Mouse (Mus musculus) urinary bladder, postnatal 10 days (tissue): ENCODE results near the gene Ezh1.
A peak's percentile ranks its signal among the peaks of the same experiment; 100 is the strongest.

Source experiments
- DNase-seq: peaks from one replicate; pipeline ENCODE4 v3.0.0; 2022; ENCODE audit warnings: low spot score

Ezh1 gene

DNA sequence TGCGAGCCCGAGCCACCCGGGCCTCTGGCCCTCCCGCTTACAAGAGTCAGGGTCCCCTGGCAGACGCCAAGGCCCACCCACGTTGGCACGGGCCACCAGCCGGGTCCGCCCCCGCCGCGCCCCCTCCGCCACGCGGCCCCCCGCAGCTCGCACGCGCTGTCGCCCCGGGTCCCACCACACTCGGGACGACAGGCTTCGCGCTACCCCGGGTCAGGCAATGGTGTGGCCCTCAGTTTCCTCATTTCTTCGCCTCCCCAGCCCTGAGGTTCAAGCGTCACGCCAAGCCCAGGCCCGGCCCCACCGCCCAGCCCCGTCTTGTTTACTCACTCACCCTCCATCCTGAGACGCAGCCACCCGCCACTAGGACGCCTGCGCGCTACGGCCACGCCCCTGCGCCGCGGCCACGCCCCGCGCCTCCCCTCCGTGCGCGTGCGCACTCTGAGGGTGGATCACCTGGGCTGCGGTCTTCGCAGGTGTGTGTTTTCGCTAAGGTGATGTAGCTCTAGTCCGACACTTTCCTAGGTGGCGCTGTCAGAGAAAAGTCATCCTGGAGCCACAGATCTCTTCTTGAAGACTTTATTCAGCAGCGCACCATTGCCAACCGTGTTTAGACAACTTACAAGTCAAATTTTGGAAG is at the start of gene Ezh1:
TSS of gene Ezh1 (minus strand) at position 399 of the 637 bp plus-strand sequence.
- DNase-seq: peak; percentile 54

DNA sequence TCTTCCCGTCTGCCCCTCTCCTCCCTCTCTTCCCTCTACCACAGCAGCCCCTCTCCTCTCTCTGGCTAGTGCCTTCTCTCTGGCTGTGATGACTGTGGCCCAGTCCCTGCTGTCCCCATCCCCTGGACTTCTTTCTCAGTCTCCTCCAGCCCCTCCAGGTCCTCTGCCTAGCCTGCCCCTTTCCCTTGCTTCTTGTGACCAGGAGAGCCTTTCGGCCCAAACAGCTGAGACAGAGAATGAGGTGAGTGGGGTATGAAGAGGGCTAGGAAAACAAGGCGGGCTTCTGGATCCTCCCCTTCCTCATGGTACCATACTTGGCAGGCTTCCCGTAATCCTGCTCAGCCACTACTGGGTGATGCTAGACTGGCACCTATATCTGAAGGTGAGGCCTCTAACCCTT is 49.0 kb upstream of the Ezh1 start:
- DNase-seq: no peak

DNA sequence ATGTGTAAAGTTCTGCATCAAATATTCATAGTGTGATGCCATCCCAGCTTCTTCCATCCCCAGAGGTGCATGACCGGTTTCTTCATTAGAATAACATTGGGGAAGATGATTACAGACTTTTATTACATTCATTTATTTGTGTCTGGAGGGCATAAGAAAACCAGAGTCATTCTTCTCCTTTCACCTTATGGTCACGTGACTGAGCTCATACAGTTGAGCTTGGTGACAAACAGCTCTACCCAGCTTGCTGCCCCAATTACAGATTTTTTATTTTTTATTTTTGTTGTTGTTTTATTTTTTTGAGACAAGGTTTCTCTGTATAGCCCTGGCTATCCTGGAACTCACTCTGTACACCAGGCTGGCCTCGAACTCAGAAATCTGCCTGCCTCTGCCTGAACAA is 46.2 kb upstream of the Ezh1 start:
- DNase-seq: no peak

DNA sequence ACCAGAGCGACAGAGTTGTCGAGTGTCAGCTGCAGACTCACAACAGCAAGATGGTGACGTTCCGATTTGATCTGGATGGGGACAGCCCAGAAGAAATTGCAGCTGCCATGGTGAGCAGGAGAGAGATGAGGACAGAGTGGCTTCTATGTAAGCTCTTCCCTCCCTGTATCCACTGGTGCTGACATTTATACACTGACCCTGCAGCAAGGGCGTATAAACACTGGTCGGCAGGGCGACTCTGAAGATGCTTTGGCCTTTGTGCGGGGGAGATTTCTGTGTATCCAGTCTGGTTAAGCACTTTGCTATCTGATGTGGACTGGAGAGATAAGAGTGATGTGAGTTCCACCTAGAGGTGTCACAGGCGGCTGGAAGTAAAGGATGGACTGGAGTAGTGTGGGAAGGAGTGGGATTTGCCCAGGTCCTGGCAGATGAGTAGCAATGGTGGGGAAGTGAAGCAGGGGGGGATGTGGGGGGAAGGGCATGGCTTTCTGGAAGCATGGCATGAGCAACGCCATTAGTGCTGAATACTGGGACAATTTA is 43.4 kb upstream of the Ezh1 start:
- DNase-seq: no peak

DNA sequence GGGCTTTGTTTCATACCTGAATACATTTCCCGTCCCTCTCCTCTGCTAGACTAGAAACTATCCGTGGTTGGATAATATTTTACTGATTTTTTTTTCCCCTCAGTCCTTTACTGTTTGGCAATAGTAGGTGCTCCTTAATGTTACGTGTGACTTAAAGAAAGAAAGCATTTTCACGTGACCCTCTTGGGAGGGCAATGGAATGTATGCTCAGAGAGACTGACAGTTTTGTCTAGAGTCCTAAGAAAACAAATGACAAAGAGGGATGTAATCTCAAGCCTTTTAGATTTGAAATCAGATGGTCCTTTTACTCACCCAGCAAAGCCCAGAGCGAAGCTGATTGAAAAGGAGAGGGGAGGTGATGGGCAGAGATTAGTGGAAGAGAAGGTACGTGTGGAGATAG is 39.6 kb upstream of the Ezh1 start:
- DNase-seq: no peak

DNA sequence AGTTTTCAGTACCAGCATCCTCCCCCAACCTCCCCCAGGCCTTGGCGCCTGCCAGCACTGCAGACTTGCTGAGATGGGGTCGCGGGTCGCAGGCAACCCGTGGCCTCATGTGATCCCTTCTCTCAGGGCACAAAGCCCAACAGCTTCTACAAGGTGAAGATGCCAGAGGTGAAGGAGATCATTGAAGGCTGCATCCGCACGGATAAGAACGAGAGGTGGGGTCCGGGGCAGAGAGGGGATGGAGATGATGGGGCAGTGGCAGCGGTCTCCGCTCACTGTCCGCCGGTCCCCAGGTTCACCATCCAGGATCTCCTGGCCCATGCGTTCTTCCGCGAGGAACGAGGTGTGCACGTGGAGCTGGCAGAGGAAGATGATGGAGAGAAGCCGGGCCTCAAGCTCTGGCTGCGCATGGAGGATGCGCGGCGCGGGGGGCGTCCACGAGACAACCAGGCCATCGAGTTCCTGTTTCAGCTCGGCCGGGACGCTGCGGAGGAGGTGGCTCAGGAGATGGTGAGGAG is 38.8 kb upstream of the Ezh1 start:
- DNase-seq: no peak

DNA sequence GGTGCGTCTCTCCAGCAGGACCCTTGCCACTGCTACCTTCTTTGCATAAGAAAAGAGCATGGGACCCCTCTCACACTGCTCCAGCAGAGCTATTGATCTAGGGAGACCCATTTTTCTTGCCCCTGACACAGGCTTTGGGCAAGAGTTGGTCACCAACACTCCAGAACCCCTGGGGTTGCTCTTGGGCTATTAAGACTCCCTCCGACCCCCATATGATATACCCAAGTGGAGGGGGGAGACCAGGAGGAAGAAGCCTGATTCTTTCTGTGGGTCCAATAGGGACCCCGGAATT is 37.7 kb upstream of the Ezh1 start:
- DNase-seq: no peak

DNA sequence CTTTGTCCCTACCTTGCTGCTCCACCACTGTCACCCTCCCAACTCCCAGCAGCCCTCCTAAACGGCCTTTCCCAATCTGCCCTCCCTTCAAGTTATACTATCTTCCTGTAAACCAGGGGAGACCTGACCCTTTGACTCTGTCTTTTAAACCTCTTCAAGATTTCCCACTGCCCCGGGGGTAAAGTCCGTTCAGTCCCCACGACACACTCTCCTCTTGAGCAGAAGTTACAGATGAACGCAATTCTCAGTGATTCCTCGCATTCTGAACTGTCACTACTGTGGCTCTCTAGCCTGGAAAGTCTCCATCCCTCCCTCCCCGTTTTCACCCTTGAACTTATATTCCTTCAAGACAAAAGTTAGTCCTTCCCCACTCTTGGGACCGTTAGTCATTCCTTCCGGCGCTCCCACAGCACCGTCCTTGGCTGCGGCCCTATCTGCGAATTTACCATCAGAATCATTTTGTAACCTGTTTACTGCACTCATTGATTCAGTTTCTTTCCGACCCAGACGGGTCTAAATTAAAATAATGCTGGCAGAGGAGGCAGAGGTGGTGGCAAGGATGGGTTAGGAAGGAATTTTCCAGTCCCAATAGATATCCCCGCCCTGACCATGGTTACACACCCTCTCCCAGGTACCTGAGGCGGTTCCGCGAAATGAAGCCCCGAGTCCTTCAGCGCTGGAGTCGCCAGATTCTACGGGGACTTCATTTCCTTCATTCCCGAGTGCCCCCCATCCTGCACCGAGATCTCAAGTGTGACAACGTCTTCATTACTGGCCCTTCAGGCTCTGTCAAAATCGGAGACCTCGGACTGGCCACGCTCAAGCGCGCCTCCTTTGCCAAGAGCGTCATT is 37.1 kb upstream of the Ezh1 start:
- DNase-seq: no peak

DNA sequence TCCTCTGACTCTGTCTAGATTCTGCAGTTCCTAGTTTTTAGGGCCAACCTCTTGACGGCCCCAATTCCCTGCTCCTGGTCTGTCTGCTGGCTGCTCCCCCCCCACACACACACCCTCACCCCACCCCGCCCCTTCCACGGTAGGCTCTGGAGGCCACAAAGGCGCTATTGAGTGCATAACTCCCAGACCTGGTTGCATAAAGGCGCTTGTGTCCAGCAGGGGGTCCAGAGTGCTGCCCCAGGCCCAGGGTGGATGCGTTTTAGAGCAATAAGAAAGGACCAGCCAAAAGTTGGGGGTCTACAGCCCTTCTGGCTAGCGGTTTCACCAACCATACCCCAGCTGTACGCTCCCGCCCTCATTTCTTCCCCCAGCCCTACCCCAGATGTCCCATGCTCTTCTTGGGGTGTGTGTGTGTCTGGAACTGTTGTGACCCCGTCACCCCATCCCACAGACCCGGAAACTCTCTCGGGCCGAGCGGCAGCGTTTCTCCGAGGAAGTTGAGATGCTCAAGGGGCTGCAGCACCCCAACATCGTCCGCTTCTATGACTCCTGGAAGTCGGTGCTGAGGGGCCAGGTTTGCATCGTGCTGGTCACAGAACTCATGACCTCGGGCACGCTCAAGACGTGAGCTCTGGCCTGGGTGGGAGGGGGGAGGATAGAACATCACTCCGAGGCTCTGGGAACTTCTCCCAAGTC is 36.2 kb upstream of the Ezh1 start:
- DNase-seq: no peak

DNA sequence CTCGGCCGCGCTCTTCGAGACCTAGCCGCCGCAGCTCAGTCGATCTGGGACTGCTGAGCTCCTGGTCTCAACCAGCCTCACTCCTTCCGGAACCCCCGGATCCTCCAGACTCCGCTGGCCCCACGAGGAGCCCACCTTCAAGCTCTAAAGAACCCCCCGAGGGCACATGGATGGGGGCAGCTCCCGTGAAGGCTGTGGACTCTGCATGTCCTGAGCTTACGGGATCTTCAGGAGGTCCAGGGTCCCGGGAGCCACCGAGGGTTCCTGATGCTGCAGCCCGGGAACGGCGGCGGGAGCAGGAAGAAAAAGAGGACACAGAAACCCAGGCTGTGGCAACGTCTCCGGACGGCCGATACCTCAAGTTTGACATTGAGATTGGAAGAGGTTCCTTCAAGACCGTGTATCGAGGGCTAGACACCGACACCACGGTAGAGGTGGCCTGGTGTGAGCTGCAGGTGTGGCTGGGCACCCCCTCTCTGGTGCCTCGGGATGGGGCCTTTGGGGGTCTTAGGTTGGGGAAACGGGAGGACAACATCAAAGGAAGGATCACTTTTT is 34.6 kb upstream of the Ezh1 start:
- no peak for DNase-seq

DNA sequence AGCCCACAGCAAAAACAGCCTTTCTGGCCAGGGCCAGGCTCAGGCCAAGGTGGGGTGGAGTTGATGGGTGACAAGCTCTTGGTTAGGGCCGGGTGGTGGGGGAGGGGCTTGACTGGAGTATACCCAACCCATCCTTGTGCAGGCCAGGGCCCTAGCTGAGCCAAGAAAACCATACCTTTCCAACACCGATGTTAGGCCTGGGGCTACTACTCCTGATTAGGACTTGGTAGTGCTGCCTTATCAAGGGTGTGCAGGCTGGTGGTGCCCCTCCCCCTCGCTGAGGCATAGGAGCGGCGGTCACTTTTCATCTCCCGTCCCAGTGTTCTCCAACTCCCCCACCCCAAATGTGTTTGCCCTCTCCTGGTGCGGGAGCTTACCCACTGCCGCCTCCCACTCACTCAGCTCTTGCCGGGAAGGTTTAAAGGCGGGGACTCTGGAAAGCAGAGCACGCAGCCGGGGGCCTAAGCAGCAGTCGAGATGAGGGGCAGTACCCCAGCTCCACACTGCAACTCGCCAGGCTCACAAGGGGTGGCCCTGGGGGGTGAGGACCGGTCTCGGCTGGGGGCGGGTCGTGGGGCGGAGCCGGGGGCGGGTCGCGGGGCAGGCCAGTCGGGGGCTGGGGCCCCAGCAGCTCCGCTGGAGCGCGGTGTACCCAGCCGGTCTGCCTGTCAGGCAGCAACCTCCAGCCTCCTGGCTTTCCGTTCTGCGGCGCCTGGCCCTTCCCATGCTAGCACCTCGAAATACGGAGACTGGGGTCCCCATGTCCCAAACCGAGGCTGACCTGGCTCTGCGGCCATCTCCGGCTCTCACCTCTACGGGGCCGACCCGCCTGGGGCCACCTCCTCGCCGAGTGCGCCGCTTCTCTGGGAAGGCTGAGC is 33.9 kb upstream of the Ezh1 start, which contains the start of gene Wnk4:
TSS of gene Wnk4 (plus strand) at position 620 of the 878 bp plus-strand sequence.
- no peak for DNase-seq

DNA sequence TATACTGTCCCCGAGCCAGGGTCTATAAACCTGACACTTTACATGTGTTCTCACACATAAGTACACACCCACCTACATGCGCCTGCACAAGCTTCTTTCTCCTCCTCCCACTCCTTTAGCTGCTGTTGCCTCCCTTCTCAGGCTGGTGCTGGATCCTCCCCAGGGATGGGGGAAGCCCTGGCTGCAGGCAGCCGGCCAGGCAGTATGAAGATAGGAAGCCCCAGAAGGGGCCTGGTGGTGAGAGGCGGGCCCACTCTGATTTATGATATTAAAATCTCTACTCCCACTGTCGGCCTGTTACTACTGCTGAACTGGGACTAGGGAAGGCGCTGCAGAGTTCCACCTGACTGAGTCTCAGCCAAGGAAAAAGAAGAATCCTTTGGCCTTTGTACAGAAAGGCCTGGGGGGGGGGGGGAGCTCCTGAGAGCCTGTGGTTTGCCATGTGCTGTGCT is 33.0 kb upstream of the Ezh1 start:
- no peak for DNase-seq

DNA sequence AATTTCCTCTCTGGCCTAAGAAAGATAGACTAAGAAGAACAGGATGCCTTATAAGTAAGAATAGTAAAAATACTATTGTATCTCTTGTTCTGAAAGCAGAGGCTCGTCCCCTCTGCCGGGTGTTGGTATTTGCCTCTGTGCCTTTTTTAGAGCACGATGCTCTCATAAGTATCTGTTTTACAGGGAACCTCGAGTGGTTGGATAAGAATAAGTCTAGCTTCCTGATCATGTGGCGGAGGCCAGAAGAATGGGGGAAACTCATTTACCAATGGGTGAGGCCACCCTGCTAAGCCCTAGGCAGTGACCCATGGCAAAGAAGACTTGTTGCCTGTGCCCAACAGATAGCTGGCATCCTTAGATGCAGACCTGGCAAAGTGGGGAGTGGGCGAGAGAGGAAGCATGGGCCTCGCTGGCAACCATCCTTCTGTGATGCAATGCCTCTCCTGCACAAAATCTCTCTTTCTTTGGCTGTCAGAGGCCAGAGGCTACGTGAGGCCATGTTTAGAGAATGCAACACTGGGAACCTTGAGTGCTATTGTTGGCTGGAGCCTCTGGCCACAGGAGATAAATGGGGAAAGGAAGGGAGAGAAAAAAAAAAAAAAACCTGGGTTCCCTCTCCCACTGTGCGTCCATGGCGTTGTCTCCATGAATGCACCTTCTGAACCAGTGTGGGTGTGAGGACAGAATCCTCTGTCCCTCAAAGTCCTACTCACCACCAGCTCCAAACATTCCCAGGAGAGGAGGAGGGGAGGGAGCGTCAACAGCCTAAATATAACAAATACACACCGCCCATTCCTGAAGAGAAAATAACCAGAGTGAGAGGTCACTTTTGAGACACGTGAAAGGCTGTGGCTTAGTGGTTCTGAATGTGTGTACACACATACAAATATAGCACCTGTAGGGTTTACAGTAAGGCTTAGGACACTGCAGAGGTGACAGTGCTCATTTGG is 29.8 kb upstream of the Ezh1 start:
- DNase-seq: no peak

DNA sequence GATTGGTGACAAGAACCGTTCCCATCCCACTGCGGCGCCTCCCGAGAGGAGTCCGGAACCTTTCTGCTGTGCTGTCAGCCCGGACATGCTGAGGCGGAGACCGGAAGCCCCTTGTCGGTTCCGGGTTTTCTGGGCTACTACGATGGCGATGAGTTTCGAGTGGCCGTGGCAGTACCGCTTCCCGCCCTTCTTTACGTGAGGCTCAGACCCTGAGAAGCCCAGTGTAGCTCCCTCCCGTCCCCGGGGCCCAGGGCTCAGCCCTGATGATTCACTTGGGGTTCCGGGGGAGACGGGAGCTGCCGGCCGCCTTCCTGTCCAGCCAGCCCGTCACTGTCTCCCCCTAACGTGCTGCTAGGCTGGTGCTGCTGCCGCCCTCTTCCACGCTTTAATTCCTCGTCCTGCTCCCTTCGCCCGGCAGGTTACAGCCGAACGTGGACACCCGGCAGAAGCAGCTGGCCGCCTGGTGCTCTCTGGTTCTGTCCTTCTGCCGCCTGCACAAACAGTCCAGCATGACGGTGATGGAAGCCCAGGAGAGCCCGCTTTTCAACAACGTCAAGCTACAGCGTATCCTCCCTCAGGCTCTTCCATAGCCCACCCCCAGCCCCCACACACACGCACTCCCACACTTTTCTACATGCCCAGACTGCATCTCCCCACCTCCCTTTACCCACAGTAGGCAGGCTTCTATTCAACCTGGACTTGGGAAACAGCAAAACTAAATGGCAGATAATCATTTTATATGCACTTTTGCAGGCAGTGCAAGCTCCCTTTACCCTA is 27.5 kb upstream of the Ezh1 start, which contains the start of gene Vps25:
TSS of gene Vps25 (plus strand) at position 95 of the 777 bp plus-strand sequence.
- no peak for DNase-seq

DNA sequence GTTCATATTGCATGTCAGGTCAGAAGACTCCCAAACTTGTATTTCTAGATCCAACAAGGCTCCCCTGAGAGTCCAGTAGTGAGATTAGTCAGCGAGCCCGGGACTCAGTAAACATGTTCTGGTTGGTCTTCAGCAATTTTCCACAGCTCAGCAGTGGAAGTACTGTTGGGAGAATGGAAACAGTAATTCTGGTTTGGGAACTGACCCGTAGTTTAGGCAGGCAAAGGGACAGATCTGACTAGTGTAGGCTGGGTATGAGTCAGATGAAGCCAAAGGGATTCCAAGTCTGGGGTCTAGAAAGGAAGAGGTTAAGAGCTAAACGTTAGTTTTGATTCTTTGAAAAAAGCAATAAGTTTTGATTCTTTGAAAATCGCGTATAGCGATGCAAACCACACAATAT is 26.7 kb upstream of the Ezh1 start:
- no peak for DNase-seq

DNA sequence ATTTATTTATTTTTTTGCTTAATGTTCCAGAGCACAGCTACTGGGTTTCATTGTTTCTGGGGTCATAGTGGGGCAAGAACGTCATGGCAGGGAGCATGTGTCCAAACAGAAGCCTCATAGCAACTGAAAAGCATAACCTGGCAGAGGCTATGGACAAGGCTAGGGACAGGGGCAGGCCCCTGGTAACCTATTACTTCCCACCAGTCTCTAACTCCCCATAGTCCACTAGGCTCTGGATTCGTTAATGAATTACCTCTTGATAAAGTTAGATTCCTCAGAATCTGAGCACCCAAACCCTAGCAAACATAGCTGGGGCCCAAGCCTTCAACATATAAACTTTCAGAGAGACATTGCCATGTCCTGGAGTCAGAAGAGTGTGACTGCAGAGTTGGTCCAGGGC is 24.8 kb upstream of the Ezh1 start:
- DNase-seq: no peak

DNA sequence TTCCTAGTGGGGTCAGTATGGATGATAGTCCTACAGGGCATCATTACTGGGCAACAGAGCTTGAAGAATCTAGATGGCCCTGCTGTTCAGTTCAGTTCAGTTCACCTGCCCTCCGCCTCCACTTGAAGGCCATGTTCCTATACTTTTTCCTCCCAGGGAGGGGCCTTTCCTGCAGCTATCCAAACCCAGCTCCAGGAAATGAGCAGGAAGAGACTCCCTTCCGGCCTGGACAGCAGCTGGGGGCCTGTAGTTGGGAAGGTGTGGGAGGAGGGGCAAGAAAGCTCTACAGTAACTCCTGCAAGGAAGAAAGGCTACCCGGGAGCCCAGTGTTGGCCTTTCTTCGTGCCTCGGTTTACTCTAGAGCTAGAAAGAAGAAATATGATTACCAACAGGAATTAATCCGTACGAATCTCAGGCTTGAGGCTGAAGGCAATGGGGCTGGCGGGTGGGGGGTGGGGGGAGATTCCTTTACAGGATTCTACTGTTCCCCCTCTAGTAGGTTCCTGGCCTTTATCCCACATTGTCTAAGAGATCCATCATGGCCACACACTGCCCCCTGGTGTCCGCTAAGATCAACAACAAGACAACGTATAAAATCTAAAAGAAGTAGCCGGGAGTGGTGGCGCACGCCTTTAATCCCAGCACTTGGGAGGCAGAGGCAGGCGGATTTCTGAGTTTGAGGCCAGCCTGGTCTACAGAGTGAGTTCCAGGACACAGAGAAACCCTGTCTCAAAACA is 22.2 kb upstream of the Ezh1 start:
- DNase-seq: no peak

DNA sequence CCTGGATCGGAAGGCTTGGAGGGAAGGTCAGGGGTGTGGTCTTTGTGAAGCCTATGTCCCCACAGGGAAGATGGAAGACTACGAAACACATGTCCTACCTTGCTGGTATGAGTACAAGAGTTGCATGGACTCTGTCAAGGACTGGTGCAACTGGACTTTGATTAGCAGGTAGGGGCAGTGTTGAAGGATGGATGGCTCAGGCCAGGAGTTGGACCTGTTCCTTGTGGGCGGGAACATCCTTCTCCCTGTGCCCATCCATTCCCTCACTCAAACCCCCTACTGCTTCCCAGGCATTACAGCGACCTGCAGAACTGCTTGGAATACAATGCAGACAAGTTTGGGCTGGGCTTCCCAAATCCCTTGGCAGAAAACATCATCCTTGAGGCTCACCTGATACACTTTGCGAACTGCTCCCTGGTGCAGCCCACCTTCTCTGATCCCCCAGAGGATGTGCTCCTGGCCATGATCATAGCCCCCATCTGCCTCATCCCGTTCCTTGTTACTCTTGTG is 21.3 kb upstream of the Ezh1 start:
- no peak for DNase-seq

DNA sequence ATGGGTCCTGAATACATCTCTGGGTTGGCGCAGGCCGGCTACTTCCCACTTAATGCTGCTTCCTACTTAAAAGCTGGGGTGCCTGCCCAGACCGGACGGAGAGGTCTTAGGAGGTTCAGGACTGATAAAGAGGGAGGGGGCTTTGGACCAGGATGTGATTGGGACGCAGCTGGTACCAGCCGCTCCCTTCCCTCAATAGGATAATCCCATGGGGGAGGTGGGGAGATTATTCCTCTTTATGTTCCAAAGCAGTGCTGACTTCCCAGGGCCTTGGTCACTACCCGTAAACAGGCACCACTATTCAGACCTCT is 20.4 kb upstream of the Ezh1 start:
- DNase-seq: no peak
